Mouse (Mus musculus) heart, embryonic 14.5 days (tissue): ENCODE results near the gene Matn4. TPM values are rescaled to one million over a fixed set of nuclear protein-coding genes. Genes with fewer than 3 reads are reported as not detected.

Experiments used
- ATAC-seq: fragments of 200-750 bp; cut with Nextera tagmentation; 2 replicates; pipeline ENCODE4 v1.8.0; 2017; ENCODE audit warnings: low read depth, moderate TSS enrichment; ENCODE audit not compliant: insufficient number of reproducible peaks, insufficient read depth, low FRiP score
- H3K27ac ChIP-seq, 2 experiments: fragments of 200-500 bp in 1 of 2; fragments of 300-500 bp in 1 of 2; sonication (generic) in 1 of 2; replicated peaks in 1 of 2; 2 replicates each; pipeline ENCODE4 v1.5.1; 2012 to 2014; ENCODE audit warnings: low read depth in 2 of 2, low read length in 2 of 2, control low read depth in 1 of 2, mild to moderate bottlenecking in 1 of 2, mixed read lengths in 1 of 2; ENCODE audit not compliant: control insufficient read depth in 1 of 2, insufficient read depth in 1 of 2
- H3K27me3 ChIP-seq: fragments of 300-500 bp; sonication (generic); 2 replicates; pipeline ENCODE4 v1.6.1; 2014; ENCODE audit warnings: mild to moderate bottlenecking, low read length, control low read depth; ENCODE audit not compliant: control insufficient read depth, insufficient read depth
- H3K36me3 ChIP-seq: fragments of 300-500 bp; sonication (generic); 2 replicates; pipeline ENCODE4 v1.6.1; 2014; ENCODE audit warnings: mild to moderate bottlenecking, control low read depth, low read length, mixed read lengths; ENCODE audit not compliant: control insufficient read depth, insufficient read depth
- H3K4me1 ChIP-seq, 2 experiments: fragments of 200-500 bp in 1 of 2; fragments of 300-500 bp in 1 of 2; sonication (generic) in 1 of 2; 2 replicates each; pipeline ENCODE4 v1.6.1; 2012 to 2014; ENCODE audit warnings: low read length in 2 of 2, control low read depth in 1 of 2, mixed read lengths in 1 of 2; ENCODE audit not compliant: control insufficient read depth in 2 of 2, insufficient read depth in 2 of 2
- H3K4me2 ChIP-seq: fragments of 300-500 bp; sonication (generic); 2 replicates; pipeline ENCODE4 v1.6.1; 2014; ENCODE audit warnings: mild to moderate bottlenecking, low read length
- H3K4me3 ChIP-seq, 2 experiments: fragments of 200-500 bp in 1 of 2; fragments of 300-500 bp in 1 of 2; sonication (generic) in 1 of 2; 2 replicates each; pipeline ENCODE4 v1.5.1; 2012 to 2014; ENCODE audit warnings: low read length in 2 of 2, mild to moderate bottlenecking in 2 of 2, control low read depth in 1 of 2, low read depth in 1 of 2, moderate library complexity in 1 of 2; ENCODE audit not compliant: control insufficient read depth in 1 of 2, insufficient read depth in 1 of 2
- H3K9ac ChIP-seq: fragments of 300-500 bp; sonication (generic); 2 replicates; pipeline ENCODE4 v1.6.1; 2014; ENCODE audit warnings: mild to moderate bottlenecking, low read length
- H3K9me3 ChIP-seq: fragments of 300-500 bp; sonication (generic); 2 replicates; pipeline ENCODE4 v1.6.1; 2016; ENCODE audit warnings: low read length, control low read depth; ENCODE audit not compliant: control insufficient read depth
- whole genome bisulfite sequencing: fragments of 180-500 bp; shearing (Covaris S2); extraction: QIAGEN DNeasy Blood & Tissue Kit; methylation state at CpG from one replicate; pipeline ENCODE4 v1.1.7; 2014; 5-methylcytosine and 5-hydroxymethylcytosine counted together
- polyA plus RNA-seq: library from polyadenylated mRNA; unstranded; fragments of >200 nt; fragmentation: Nextera tagmentation; extraction: Ambion mirVana; gene quantifications from 2 replicates; pipeline ENCODE4 v1.2.1, GENCODE M21; 2014

Gene Matn4
- polyA plus RNA-seq, 1 experiment from 2014 or later: 0.97 TPM

- H3K36me3 ChIP-seq: no peaks in the 10 kb centered on the region
- ATAC-seq: no peak
- no peak overlapping the region for H3K4me3 ChIP-seq
- H3K27me3 ChIP-seq: no peaks in the 10 kb centered on the region
- no peak overlapping the region for H3K27ac ChIP-seq
- no peaks in the 10 kb centered on the region for H3K9me3 ChIP-seq
- H3K9ac ChIP-seq: no peak overlapping the region
- H3K4me1 ChIP-seq: no peaks in the 10 kb centered on the region
- H3K4me2 ChIP-seq: no peak overlapping the region
- 38% methylated on average over 3 of the region's 3 CpGs for WGBS
Observed at GRCm38 (mm10) chr2:164366947-164367346, 38.0 kb downstream of the Matn4 start.

GRCm38 (mm10) chr2:164360974-164361657 is 43.8 kb downstream of the Matn4 start:
- H3K36me3 ChIP-seq: no peaks in the 10 kb centered on the region
- ATAC-seq: no peak
- H3K27ac ChIP-seq: no peak overlapping the region
- H3K4me2 ChIP-seq: no peak overlapping the region
- 28% methylated on average over 13 of the region's 13 CpGs for WGBS
- H3K4me1 ChIP-seq: no peaks in the 10 kb centered on the region
- peaks cover 10% of the 10 kb centered on the region; the same call in 1 of the 2 replicates for H3K27me3 ChIP-seq
- H3K9ac ChIP-seq: no peak overlapping the region
- no peak overlapping the region for H3K4me3 ChIP-seq
- no peaks in the 10 kb centered on the region for H3K9me3 ChIP-seq

DNA sequence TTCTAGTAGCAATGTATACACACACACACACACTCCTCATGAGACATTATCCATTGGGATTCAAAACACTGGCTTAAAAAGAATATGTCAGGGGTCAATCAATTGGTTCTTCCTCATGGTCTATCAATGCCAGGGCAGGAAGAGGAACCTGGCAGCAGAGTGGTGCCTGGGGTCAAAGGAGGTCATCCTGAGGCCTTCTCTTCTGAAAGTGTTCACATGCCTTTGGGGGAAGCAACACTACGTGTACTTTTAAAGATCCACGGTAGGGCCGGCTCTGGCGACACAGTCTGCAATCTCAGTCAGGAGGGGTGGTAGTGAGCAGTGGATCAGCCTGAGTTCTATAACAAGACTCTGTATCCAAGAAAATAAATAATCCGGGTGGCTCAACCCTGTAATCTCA is 45.3 kb downstream of the Matn4 start:
- Histone ChIP-seq H3K4me2 (no peak overlapping the region), H3K27me3 (peaks cover 10% of the 10 kb centered on the region; the same call in 1 of the 2 replicates), H3K36me3 (no peaks in the 10 kb centered on the region), H3K9ac (no peak overlapping the region), H3K4me1 (no peaks in the 10 kb centered on the region), H3K4me3 (no peak overlapping the region), H3K27ac (no peak overlapping the region), H3K9me3 (no peaks in the 10 kb centered on the region)
- no peak for ATAC-seq
- WGBS: 69% methylated on average over 5 of the region's 5 CpGs

GRCm38 (mm10) chr2:164359031-164359430 is 45.9 kb downstream of the Matn4 start:
- Histone ChIP-seq H3K27ac (no peak overlapping the region), H3K9ac (no peak overlapping the region), H3K36me3 (no peaks in the 10 kb centered on the region), H3K4me2 (no peak overlapping the region), H3K27me3 (peaks cover 10% of the 10 kb centered on the region; the same call in 1 of the 2 replicates), H3K4me1 (no peaks in the 10 kb centered on the region), H3K4me3 (no peak overlapping the region), H3K9me3 (no peaks in the 10 kb centered on the region)
- no peak for ATAC-seq
- 76% methylated on average over 5 of the region's 5 CpGs for WGBS

DNA sequence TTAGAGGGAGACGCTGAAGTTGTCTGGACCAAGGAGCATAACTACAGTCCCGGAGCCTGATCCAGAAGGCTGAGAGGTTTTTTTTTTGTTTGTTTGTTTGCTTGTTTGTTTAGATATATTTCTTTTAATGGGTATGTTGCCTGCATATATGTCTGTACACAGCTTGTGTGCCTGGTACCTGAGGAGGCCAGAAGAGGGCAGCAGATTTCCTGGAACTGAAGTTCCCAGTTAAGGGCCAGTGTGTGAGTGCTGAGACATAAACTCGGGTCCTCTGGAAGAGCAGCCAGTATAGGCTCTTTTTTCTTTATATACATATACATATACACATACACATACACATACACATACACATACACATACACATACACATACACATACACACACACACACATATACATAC is 46.6 kb downstream of the Matn4 start:
- no peak for ATAC-seq
- Histone ChIP-seq H3K4me1 (no peaks in the 10 kb centered on the region), H3K36me3 (no peaks in the 10 kb centered on the region), H3K9me3 (no peaks in the 10 kb centered on the region), H3K27ac (no peak overlapping the region), H3K4me2 (no peak overlapping the region), H3K4me3 (no peak overlapping the region), H3K9ac (no peak overlapping the region), H3K27me3 (peaks cover 10% of the 10 kb centered on the region; the same call in 1 of the 2 replicates)
- 84% methylated on average over 3 of the region's 3 CpGs for WGBS

DNA sequence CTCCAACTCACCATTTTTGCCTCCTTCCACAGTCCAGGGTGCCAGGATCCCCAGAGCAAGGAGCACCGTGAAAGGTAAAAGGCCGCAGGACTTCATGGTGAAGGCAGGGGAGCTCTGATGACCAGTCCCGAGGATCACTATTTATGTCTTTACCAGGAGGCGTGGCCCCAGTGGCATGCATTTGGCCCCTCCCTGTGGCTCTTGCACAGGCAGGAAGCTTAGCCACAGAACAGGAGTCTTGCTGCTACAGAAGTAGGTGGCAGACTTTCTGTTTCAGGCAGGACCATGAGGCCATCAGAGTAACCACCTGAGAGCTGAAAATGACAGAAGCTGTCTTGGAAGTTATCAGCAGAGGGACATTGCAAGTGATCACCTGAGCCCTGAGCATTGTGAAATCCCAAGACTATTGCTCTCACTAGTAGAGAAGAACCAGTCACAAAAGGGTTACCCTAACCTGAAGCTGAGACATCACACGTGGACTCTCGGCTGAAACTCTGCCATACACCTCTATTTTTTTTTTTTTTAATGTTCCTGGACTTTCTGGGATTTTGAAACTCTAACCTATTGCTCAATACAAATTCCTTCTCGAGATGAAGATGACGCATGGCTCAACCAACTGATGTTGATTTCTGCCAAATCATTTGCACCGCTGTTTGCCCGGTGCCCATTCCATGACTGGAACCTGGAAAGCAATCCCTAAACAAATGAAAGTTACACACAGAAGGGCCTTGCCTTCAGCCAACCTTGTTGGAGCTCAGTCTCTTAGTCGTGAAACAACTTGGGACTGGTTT is 48.6 kb downstream of the Matn4 start:
- H3K4me2 ChIP-seq: no peak overlapping the region
- peaks cover 9% of the 10 kb centered on the region; the same call in 1 of the 2 replicates for H3K27me3 ChIP-seq
- no peak for ATAC-seq
- no peak overlapping the region for H3K4me3 ChIP-seq
- H3K36me3 ChIP-seq: no peaks in the 10 kb centered on the region
- H3K27ac ChIP-seq: no peak overlapping the region
- H3K4me1 ChIP-seq: no peaks in the 10 kb centered on the region
- H3K9me3 ChIP-seq: no peaks in the 10 kb centered on the region
- no peak overlapping the region for H3K9ac ChIP-seq
- WGBS: 72% methylated on average over 11 of the region's 11 CpGs

DNA sequence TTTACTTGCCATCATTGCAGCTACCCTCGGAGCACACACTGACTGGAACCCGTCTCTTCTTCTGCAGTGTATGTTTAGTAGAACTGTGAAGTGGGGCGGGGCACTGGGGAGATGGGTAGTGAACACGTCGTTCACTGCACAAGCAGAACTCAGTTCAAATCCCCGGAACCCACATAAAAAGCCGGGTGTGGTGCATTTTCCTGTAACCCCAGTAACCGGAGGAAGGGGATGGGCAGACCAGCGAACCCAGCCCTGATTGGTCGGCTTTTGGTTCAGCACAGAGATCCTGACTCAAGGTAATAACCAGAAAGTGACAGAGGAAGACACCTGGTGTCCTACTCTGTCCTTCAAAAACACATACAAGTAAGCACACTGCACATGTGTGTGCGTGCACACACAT is 51.6 kb downstream of the Matn4 start:
- 77% methylated on average over 11 of the region's 11 CpGs for WGBS

More for the DNA sequence above, 51.6 kb downstream of the Matn4 start:
- H3K4me3 ChIP-seq: no peak overlapping the region
- ATAC-seq: no peak
- H3K36me3 ChIP-seq: no peaks in the 10 kb centered on the region
- no peak overlapping the region for H3K4me2 ChIP-seq
- no peaks in the 10 kb centered on the region for H3K9me3 ChIP-seq
- no peak overlapping the region for H3K27ac ChIP-seq
- H3K4me1 ChIP-seq: no peaks in the 10 kb centered on the region
- H3K9ac ChIP-seq: no peak overlapping the region
- H3K27me3 ChIP-seq: no peaks in the 10 kb centered on the region
